Mouse (Mus musculus) urinary bladder, adult 18-20 months (tissue): ENCODE data around the gene Tmpo.

Experiments
- DNase-seq, 2 experiments: peaks; one replicate each; pipeline ENCODE4 v3.0.0; 2022; ENCODE audit warnings: low spot score in 2 of 2, mixed read lengths in 2 of 2

The Tmpo gene

GRCm38 (mm10) chr10:91116958-91117357 lies 64.2 kb downstream of the Tmpo start:
- DNase-seq: no peak

GRCm38 (mm10) chr10:91109841-91110240 lies 71.3 kb downstream of the Tmpo start:
- no peak for DNase-seq

DNA sequence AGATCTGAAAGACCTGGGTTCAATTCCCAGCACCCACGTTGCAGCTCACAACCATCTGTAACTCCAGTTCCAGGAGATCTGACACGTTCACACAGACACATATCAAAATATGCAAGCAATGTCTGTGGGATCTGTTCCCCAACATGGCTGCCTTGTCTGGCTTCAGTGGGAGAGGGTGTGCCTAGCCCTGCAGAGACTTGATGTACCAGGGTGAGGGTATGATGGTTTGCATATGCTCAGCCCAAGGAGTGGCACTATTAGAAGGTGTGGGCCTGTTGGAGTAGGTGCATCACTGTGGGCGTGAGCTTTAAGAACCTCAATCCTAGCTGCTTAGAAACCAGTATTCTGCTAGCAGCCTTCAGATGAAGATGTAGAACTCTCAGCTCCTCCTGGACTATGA lies 75.1 kb downstream of the Tmpo start:
- DNase-seq: no peak

GRCm38 (mm10) chr10:91102799-91103590 lies 78.1 kb downstream of the Tmpo start:
- no peak for DNase-seq

DNA sequence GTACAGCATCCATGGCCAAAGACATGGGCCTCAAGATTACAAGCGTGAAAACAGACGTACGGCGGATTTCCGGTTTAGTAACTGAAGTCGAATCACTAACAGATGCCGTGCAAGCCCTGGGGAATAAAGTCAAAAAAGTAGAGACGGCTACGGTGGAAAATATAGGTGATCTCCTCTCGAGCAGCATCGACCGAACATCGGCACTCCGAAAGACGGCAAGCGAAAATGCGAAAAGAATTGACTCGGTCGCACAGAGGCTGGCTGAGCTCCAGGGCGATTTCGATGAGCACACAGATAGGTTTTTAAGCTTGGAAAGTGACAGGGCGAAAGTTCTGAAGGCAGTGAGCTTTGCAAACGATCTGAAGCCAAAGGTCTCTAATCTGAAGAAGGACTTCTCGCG lies 79.2 kb downstream of the Tmpo start:
- DNase-seq: no peak

DNA sequence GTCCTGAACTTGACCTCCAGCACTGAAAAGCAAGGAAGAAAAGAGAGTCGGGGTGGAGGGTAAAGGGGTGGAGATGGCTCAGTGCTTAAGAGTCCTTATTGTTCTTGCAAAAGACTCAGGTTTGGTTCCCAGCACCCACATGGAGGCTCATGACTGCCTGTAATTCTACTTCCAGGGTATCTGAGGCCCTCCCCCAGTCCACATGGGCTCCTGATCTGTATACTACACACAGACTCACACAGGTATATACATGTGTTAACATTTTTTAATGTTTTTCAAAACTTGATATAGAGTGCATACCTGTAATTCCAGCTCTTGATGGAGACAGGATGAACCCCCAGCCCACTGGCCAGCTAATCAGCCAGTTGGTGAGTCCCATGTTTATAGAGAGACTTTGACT lies 81.0 kb downstream of the Tmpo start:
- DNase-seq: no peak

DNA sequence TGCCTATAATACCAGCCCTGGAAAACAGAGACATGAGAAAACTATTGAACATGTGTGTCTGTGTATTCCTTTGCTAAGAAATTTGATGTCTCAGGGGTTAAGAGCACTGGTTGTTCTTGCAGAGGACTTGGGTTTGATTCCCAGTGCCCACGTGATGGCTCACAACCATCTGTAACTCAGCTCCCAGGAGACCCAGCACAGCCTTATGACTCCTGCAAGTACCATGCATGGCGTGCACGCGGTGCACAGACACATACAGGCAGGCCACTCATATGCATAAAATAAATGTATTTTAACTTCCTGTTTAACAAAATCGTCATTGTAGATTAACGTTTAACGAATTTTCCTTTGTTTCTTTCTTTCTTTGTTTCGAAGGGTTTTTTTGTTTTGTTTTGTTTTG lies 83.1 kb downstream of the Tmpo start:
- no peak for DNase-seq
